Mouse (Mus musculus): Measurements from ENCODE around the gene Trim29. TPM values are rescaled to one million over a fixed set of nuclear protein-coding genes. Genes with fewer than 3 reads are reported as not detected.

The Trim29 gene
- not detected for polyA plus RNA-seq (2017; shearing (Covaris generic))

DNA sequence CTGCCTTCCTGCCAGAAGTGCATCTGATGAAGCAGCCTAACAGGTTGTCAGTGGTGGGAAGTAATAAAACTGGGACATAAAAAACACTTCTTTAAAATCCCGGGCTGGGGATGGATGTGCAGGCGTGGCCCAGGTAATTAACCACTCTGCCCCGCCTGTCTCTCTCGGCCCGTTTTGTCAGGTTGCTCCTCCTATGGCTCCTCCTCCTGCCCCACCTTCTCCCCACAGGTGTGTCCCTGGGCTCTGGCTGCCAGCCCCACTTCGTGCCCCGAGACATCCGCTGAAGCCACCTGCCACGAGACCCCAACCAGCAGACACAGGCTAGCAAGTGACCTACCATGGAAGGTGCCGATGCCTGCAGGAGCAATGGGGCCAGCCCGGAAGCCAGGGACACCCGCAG is at the start of gene Trim29:
TSS of gene Trim29 (plus strand) at position 311 of the 400 bp plus-strand sequence.

Other genes with a start within 250 kb of the Trim29 start
- gene Arhgef12, start 203.6 kb upstream of the Trim29 start, polyA plus RNA-seq (2017; shearing (Covaris generic)): 2.5 TPM
- 7.1 TPM for gene Tmem136, start 194.3 kb upstream of the Trim29 start, polyA plus RNA-seq (2017; shearing (Covaris generic))
- gene Pou2f3, start 100.5 kb upstream of the Trim29 start, polyA plus RNA-seq (2017; shearing (Covaris generic)): not detected
- 0.20 TPM for gene Oaf, start 70.9 kb upstream of the Trim29 start, polyA plus RNA-seq (2017; shearing (Covaris generic))

All from CD4-positive, CD25-positive, alpha-beta regulatory T cell, adult 9 weeks (primary cell).